Mouse (Mus musculus) heart, postnatal 0 days (tissue): ENCODE measurements around the gene Emid1. TPM values are rescaled to one million over a fixed set of nuclear protein-coding genes. Genes with fewer than 3 reads are reported as not detected.

ENCODE experiments used
- ATAC-seq: fragments of 200-750 bp; cut with Nextera tagmentation; 2 replicates; pipeline ENCODE4 v1.8.0; 2017; ENCODE audit warnings: low read depth, moderate number of reproducible peaks, moderate library complexity; ENCODE audit not compliant: insufficient read depth
- DNase-seq: peaks from one replicate; pipeline ENCODE4 v3.0.0-alpha.2; 2016; ENCODE audit warnings: low spot score
- H3K27ac ChIP-seq: fragments of 300-500 bp; sonication (generic); 2 replicates; pipeline ENCODE4 v1.5.1; 2014; ENCODE audit warnings: low read depth, mild to moderate bottlenecking
- H3K27me3 ChIP-seq: fragments of 300-500 bp; sonication (generic); 2 replicates; pipeline ENCODE4 v1.6.1; 2014; ENCODE audit warnings: low read length, mixed read lengths; ENCODE audit not compliant: control insufficient read depth, insufficient read depth
- H3K36me3 ChIP-seq: fragments of 300-500 bp; sonication (generic); replicated peaks from 2 replicates; pipeline ENCODE4 v1.6.1; 2014; ENCODE audit warnings: low read length, mixed read lengths; ENCODE audit not compliant: control insufficient read depth, insufficient read depth
- H3K4me1 ChIP-seq: fragments of 300-500 bp; sonication (generic); 2 replicates; pipeline ENCODE4 v1.6.1; 2014; ENCODE audit warnings: antibody characterized with exemption; ENCODE audit not compliant: control insufficient read depth, insufficient read depth
- H3K4me2 ChIP-seq: fragments of 300-500 bp; sonication (generic); 2 replicates; pipeline ENCODE4 v1.6.1; 2014; ENCODE audit warnings: low read depth, mild to moderate bottlenecking, low read length, moderate library complexity
- H3K4me3 ChIP-seq: fragments of 300-500 bp; sonication (generic); 2 replicates; pipeline ENCODE4 v1.5.1; 2014; ENCODE audit warnings: low read depth, low read length
- H3K9ac ChIP-seq: fragments of 300-500 bp; sonication (generic); replicated peaks from 2 replicates; pipeline ENCODE4 v1.6.1; 2014; ENCODE audit warnings: low read depth, low read length, mixed read lengths
- H3K9me3 ChIP-seq: fragments of 300-500 bp; sonication (generic); replicated peaks from 2 replicates; pipeline ENCODE4 v1.6.1; 2016; ENCODE audit warnings: low read length; ENCODE audit not compliant: control insufficient read depth
- CTCF ChIP-seq: IDR thresholded peaks from 2 replicates; pipeline ENCODE4 v1.5.1; 2016; ENCODE audit warnings: antibody characterized with exemption, control low read depth, low read depth
- EP300 ChIP-seq: IDR thresholded peaks from 2 replicates; pipeline ENCODE4 v1.6.1; 2016; ENCODE audit warnings: antibody characterized with exemption, low read depth
- WGBS: fragments of 180-500 bp; shearing (Covaris S2); extraction: QIAGEN DNeasy Blood & Tissue Kit; methylation state at CpG from one replicate; pipeline ENCODE4 v1.1.7; 2014; 5-methylcytosine and 5-hydroxymethylcytosine counted together
- polyA plus RNA-seq: library from polyadenylated mRNA; unstranded; fragments of >200 nt; fragmentation: Nextera tagmentation; extraction: Ambion mirVana; gene quantifications from 2 replicates; pipeline ENCODE4 v1.2.1, GENCODE M21; 2015
- total RNA-seq: library from RNA; depleted of rRNA; stranded (reverse); fragments of >200 nt; gene quantifications from 2 replicates; pipeline ENCODE4 v1.2.3, GENCODE M21; 2014; ENCODE audit warnings: low replicate concordance

Emid1 gene
- total and polyA plus RNA-seq, 2 experiments from 2014 or later, result 4.4 to 8.5 TPM

GRCm38 (mm10) chr11:5141252-5141651 is 10.8 kb downstream of the Emid1 start:
- WGBS, result 48% methylated on average over 5 of the region's 5 CpGs
- no peak overlapping the region for H3K4me2 ChIP-seq
- TF ChIP-seq CTCF, result no peak
- no peak for TF ChIP-seq EP300
- H3K27ac ChIP-seq, result peak overlapping the region; percentile 54
- no peak overlapping the region for H3K9ac ChIP-seq
- ATAC-seq (peak; percentile 47), DNase-seq (no peak)
- H3K9me3 ChIP-seq, result no peaks in the 10 kb centered on the region
- H3K36me3 ChIP-seq, result no peaks in the 10 kb centered on the region
- no peak overlapping the region for H3K4me3 ChIP-seq
- H3K4me1 ChIP-seq, result peaks cover 16% of the 10 kb centered on the region
- no peaks in the 10 kb centered on the region for H3K27me3 ChIP-seq

GRCm38 (mm10) chr11:5140619-5141018 is 11.4 kb downstream of the Emid1 start:
- DNase-seq, result peak; percentile 85
- 12% methylated on average over 8 of the region's 8 CpGs for WGBS
- no peak for TF ChIP-seq EP300
- Histone ChIP-seq H3K9me3 (no peaks in the 10 kb centered on the region), H3K9ac (no peak overlapping the region), H3K36me3 (no peaks in the 10 kb centered on the region), H3K4me3 (no peak overlapping the region), H3K27me3 (no peaks in the 10 kb centered on the region), H3K4me2 (no peak overlapping the region), H3K4me1 (peaks cover 16% of the 10 kb centered on the region), H3K27ac (peak overlapping the region; percentile 54)
- ATAC-seq, result peak; percentile 80

DNA sequence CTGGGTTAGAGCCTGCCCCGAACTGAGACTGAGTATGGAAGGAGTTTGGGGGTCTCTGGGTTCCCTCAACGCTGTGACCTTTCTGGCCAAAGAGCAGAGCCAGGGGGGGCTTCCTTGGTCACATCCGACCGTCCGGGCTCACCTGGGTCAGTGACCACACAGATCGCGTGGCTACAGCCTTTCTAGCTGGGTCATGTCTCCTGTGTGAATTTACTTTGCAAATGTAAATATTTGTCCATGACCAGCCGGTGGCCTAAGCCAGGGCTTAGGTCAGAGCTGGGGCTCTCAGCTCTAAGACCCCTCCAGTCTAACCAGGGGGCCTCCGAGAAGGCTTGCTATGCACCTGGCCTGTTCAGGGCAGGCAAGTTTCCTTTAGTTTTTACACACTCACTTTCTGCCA is 12.7 kb downstream of the Emid1 start:
- WGBS, result 91% methylated on average over 9 of the region's 9 CpGs
- ATAC-seq, result no peak
- H3K27me3 ChIP-seq, result no peaks in the 10 kb centered on the region

DNA sequence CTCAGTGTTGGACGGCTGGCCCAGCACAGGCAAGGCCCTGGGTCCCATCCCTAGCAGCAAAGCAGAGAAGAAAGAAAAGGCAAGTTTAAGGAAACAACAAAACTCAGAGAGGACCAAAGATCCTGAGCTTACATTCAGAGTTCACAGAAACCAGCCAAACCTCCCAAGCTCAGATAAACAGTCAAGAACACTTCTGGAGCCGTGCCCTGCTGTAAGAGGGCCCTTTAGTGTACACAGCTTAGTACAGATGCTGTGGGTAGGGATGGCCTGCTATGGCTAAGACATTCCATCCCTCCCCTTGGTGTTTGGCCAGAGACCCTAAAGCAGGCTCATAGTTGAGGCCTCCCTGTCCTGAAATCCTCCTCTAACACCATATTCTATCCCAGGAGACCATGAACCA is 13.4 kb downstream of the Emid1 start:
- no peaks in the 10 kb centered on the region for H3K27me3 ChIP-seq
- ATAC-seq, result no peak
- no peak overlapping the region for H3K4me3 ChIP-seq
- H3K36me3 ChIP-seq, result no peaks in the 10 kb centered on the region
- DNase-seq, result no peak
- no peak overlapping the region for H3K9ac ChIP-seq
- TF ChIP-seq CTCF, result no peak
- no peak for TF ChIP-seq EP300
- H3K4me1 ChIP-seq, result peaks cover 16% of the 10 kb centered on the region
- WGBS, result 58% methylated on average over 2 of the region's 2 CpGs
- no peak overlapping the region for H3K27ac ChIP-seq
- no peak overlapping the region for H3K4me2 ChIP-seq
- H3K9me3 ChIP-seq, result no peaks in the 10 kb centered on the region

More for the DNA sequence above, 12.7 kb downstream of the Emid1 start:
- Histone ChIP-seq H3K4me3 (no peak overlapping the region), H3K4me1 (peaks cover 16% of the 10 kb centered on the region), H3K9me3 (no peaks in the 10 kb centered on the region), H3K9ac (no peak overlapping the region), H3K4me2 (no peak overlapping the region), H3K27ac (no peak overlapping the region), H3K36me3 (no peaks in the 10 kb centered on the region)
- no peak for DNase-seq
- no peak for TF ChIP-seq CTCF
- TF ChIP-seq EP300, result no peak

- DNase-seq, result no peak
- H3K27me3 ChIP-seq, result no peaks in the 10 kb centered on the region
- ATAC-seq, result 0 out of 2 replicates have a peak, but pooled peaks have one; percentile 16
- peaks cover 10% of the 10 kb centered on the region for H3K4me1 ChIP-seq
- WGBS, result 55% methylated on average over 11 of the region's 11 CpGs
- H3K9me3 ChIP-seq, result no peaks in the 10 kb centered on the region
- TF ChIP-seq CTCF, result no peak
- TF ChIP-seq EP300, result no peak
- H3K36me3 ChIP-seq, result no peaks in the 10 kb centered on the region
- no peak overlapping the region for H3K9ac ChIP-seq
- H3K27ac ChIP-seq, result no peak overlapping the region
- H3K4me2 ChIP-seq, result no peak overlapping the region
- H3K4me3 ChIP-seq, result no peak overlapping the region
Observed at GRCm38 (mm10) chr11:5135914-5136313, 16.1 kb downstream of the Emid1 start.

GRCm38 (mm10) chr11:5132751-5133150 is 19.3 kb downstream of the Emid1 start:
- H3K27me3 ChIP-seq, result no peaks in the 10 kb centered on the region
- H3K4me1 ChIP-seq, result no peaks in the 10 kb centered on the region
- H3K4me2 ChIP-seq, result no peak overlapping the region
- no peaks in the 10 kb centered on the region for H3K36me3 ChIP-seq
- WGBS, result 73% methylated on average over 4 of the region's 4 CpGs
- TF ChIP-seq CTCF (no peak), EP300 (no peak)
- no peak for DNase-seq
- no peak for ATAC-seq
- H3K9ac ChIP-seq, result no peak overlapping the region
- no peak overlapping the region for H3K27ac ChIP-seq
- H3K9me3 ChIP-seq, result no peaks in the 10 kb centered on the region
- no peak overlapping the region for H3K4me3 ChIP-seq
